Mouse (Mus musculus) heart, embryonic 16.5 days (tissue): ENCODE results near the gene Cnmd. TPM values are rescaled to one million over a fixed set of nuclear protein-coding genes. Genes with fewer than 3 reads are reported as not detected.
A peak's percentile ranks its signal among the peaks of the same experiment; 100 is the strongest.

Source experiments
- ATAC-seq: fragments of 200-750 bp; cut with Nextera tagmentation; replicated peaks from 2 replicates; pipeline ENCODE4 v1.8.0; 2017; ENCODE audit warnings: moderate number of reproducible peaks; ENCODE audit not compliant: insufficient read depth, low FRiP score; ENCODE audit errors: extremely low read depth
- H3K27ac ChIP-seq: fragments of 300-500 bp; sonication (generic); 2 replicates; pipeline ENCODE4 v1.5.1; 2014; ENCODE audit warnings: mild to moderate bottlenecking, low read length, control low read depth, moderate library complexity
- H3K27me3 ChIP-seq: fragments of 300-500 bp; sonication (generic); 2 replicates; pipeline ENCODE4 v1.6.1; 2014; ENCODE audit warnings: low read length, mixed read lengths; ENCODE audit not compliant: control insufficient read depth, insufficient read depth
- H3K36me3 ChIP-seq: fragments of 300-500 bp; sonication (generic); 2 replicates; pipeline ENCODE4 v1.6.1; 2014; ENCODE audit not compliant: control insufficient read depth, insufficient read depth
- H3K4me1 ChIP-seq: fragments of 300-500 bp; sonication (generic); 2 replicates; pipeline ENCODE4 v1.6.1; 2014; ENCODE audit warnings: low read length, mixed read lengths; ENCODE audit not compliant: control insufficient read depth, insufficient read depth
- H3K4me2 ChIP-seq: fragments of 300-500 bp; sonication (generic); 2 replicates; pipeline ENCODE4 v1.6.1; 2014; ENCODE audit warnings: low read depth, mild to moderate bottlenecking, control low read depth, low read length
- H3K4me3 ChIP-seq: fragments of 300-500 bp; sonication (generic); 2 replicates; pipeline ENCODE4 v1.5.1; 2014; ENCODE audit warnings: mild to moderate bottlenecking, control low read depth, low read length
- H3K9ac ChIP-seq: fragments of 300-500 bp; sonication (generic); 2 replicates; pipeline ENCODE4 v1.6.1; 2014; ENCODE audit warnings: low read length, control low read depth
- H3K9me3 ChIP-seq: fragments of 300-500 bp; sonication (generic); replicated peaks from 2 replicates; pipeline ENCODE4 v1.6.1; 2016; ENCODE audit warnings: low read length; ENCODE audit not compliant: control insufficient read depth
- WGBS: fragments of 180-500 bp; shearing (Covaris S2); extraction: QIAGEN DNeasy Blood & Tissue Kit; methylation state at CpG from one replicate; pipeline ENCODE4 v1.1.7; 2014; 5-methylcytosine and 5-hydroxymethylcytosine counted together
- polyA plus RNA-seq: library from polyadenylated mRNA; unstranded; fragments of >200 nt; fragmentation: Nextera tagmentation; extraction: Ambion mirVana; gene quantifications from 2 replicates; pipeline ENCODE4 v1.2.1, GENCODE M21; 2015

Gene Cnmd
- polyA plus RNA-seq = 5.1 and 7.1 TPM in 2 replicates

DNA sequence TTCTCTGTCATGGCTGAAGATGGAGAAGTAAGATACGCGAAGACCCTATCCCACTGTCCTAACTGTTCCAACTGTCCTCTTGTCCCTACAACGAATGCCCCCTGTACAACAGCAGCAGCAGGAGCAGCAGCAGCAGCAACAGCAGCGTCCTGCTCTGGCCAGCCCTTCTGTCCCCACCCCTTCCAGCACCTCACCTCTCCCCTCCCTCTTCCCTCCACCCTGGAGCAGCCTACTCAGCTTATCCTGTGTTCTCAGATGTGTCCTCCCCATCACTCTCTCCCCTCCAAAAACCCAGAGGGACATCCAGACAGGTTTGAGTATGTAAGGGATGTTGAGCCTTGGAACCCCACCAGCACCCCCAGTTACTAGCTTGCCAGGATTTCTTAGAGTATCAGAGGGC is at the start of gene Cnmd:
Gene Cnmd (minus strand): TSS at position 170 of the 400 bp plus-strand sequence.
- Histone ChIP-seq H3K9ac (0 out of 2 replicates have a peak within 1 kb of the TSS, but pooled peaks have one; percentile 16), H3K27ac (no peak within 1 kb of the TSS)
- WGBS = 57% methylated on average over 4 of the region's 4 CpGs

DNA sequence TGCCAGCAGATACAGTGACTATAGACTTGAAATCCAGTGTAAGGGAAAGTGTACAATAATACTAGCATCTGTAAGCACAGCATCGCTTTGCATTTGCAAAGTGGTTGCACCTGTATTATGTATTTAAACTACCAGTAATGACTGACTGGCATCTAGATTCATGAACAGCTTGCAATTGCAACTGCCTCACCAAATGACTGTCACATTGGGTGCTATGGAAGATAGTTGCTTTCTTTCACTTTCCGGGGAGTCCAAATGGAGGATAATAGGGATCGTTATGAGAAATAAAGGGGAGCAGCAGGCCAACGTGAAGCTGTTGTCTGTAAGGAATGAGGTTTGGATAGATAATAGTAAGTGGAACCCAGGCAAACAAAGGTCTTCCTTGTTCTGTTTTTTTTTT is 49.3 kb upstream of the Cnmd start:
- Histone ChIP-seq H3K9me3 (no peaks in the 10 kb centered on the region), H3K9ac (no peak overlapping the region), H3K36me3 (no peaks in the 10 kb centered on the region), H3K4me1 (peaks cover 9% of the 10 kb centered on the region), H3K27ac (no peak overlapping the region), H3K4me3 (no peak overlapping the region), H3K4me2 (no peak overlapping the region), H3K27me3 (no peaks in the 10 kb centered on the region)
- 81% methylated on average over 4 of the region's 4 CpGs for WGBS
- ATAC-seq = no peak

More for the DNA sequence above, at the start of gene Cnmd:
- Histone ChIP-seq H3K4me1 (no peaks in the 10 kb centered on the region), H3K27me3 (peaks cover 5% of the 10 kb centered on the region; the same call in 1 of the 2 replicates), H3K9me3 (no peaks in the 10 kb centered on the region), H3K4me2 (peak within 1 kb of the TSS; percentile 64), H3K4me3 (peak within 1 kb of the TSS; percentile 32), H3K36me3 (no peaks in the 10 kb centered on the region)
- ATAC-seq = no peak

DNA sequence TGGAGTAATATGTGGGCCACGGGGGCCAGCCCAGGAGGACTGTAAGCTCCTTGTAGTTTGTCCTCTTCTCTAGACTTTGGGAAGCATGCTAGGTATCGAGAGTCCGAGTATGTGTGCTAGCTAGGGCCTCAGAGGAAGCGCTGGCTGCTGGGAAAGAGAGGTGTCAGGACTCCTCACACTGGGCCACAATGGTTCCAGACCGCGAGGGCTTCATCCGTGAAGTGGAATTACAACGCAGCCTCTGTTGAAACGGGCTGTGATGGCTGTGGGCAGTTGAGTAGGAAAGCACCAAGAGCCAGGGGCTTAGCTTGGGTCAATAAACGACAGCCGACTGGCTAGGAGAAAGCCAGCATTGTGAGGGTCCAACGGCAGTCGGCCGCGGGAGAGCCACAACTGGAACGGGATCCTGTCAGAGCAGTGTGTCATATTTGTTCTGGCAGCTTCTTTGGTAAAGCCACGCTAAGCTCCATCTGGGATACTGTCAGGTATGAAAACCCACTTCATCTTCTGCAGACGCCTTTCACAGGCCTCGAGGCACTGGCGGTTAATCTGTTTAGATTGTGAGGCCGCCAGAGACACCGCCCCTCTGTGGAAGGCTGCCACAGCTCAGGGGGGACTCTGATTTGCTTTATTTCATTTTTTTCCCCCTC is 41.7 kb upstream of the Cnmd start:
- Histone ChIP-seq H3K9ac (no peak overlapping the region), H3K4me2 (no peak overlapping the region), H3K4me3 (no peak overlapping the region), H3K36me3 (no peaks in the 10 kb centered on the region), H3K27me3 (no peaks in the 10 kb centered on the region), H3K9me3 (no peaks in the 10 kb centered on the region), H3K27ac (no peak overlapping the region), H3K4me1 (no peaks in the 10 kb centered on the region)
- ATAC-seq = no peak
- WGBS = 74% methylated on average over 22 of the region's 22 CpGs

DNA sequence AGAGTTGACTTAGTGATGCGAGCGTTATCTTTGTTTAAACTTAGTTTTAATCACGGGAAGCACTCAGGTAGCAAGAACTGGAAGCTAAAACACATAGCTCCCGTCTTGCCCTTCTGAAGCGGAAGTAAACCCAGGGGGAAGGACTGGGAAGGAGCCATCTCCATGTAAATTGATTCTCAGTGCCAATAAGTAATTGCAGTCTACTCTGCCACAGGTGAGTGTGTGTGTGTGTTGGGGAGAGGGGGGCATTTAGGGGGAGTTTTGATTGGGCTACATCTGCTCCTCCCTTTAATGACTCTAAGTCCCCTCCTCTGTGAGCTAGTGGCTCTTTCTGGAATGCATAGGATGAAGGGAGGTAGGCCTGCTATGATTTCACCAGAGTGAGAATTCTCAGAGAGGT is 39.6 kb upstream of the Cnmd start:
- ATAC-seq = no peak
- H3K4me3 ChIP-seq = no peak overlapping the region
- H3K27ac ChIP-seq = no peak overlapping the region
- H3K4me1 ChIP-seq = no peaks in the 10 kb centered on the region
- no peak overlapping the region for H3K9ac ChIP-seq
- 67% methylated on average over 5 of the region's 5 CpGs for WGBS
- no peaks in the 10 kb centered on the region for H3K36me3 ChIP-seq
- H3K4me2 ChIP-seq = no peak overlapping the region
- no peaks in the 10 kb centered on the region for H3K9me3 ChIP-seq
- H3K27me3 ChIP-seq = no peaks in the 10 kb centered on the region

DNA sequence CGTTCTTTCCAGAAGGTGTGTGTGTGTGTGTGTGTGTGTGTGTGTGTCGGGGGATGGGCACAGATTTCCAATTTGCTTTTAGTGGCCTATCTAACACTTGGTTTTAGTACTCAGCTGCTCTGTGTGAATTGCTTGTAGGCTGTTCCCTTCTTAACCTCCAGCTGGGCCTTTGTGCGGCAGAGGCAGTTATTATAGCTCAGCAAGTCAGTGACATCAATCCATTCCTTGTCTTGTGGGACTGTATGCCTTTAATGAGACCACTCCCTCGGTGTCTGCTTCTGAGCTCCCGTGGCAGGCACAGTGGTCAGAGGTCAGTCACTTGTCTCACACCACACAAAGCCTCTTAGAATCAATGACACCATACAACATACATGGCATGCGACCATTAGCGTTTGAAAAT is 39.1 kb upstream of the Cnmd start:
- Histone ChIP-seq H3K4me1 (no peaks in the 10 kb centered on the region), H3K9ac (no peak overlapping the region), H3K4me2 (no peak overlapping the region), H3K9me3 (no peaks in the 10 kb centered on the region), H3K4me3 (no peak overlapping the region), H3K27ac (no peak overlapping the region), H3K27me3 (no peaks in the 10 kb centered on the region), H3K36me3 (no peaks in the 10 kb centered on the region)
- WGBS = 66% methylated on average over 7 of the region's 7 CpGs
- ATAC-seq = no peak

DNA sequence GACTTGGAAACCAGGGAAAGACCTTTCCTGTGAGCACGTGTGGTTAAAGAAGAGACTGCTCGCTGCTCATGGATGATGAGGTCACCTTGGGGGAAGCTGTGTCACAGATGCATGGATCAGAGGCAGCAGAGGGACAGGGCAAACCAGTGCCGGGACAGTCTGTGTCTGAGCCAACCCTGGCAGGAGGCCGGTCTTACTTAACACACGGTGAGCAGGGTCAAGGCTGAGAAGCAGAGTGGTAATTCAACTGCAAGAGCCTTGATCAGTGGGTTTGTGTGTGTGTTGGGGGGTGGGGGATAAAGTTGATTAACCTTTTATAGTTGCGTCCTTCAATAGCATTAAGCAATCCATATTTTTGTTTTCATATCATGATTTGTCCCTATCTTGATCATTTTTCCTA is 37.4 kb upstream of the Cnmd start:
- 48% methylated on average over 6 of the region's 6 CpGs for WGBS
- Histone ChIP-seq H3K4me3 (no peak overlapping the region), H3K27ac (no peak overlapping the region), H3K4me2 (no peak overlapping the region), H3K9ac (no peak overlapping the region), H3K27me3 (no peaks in the 10 kb centered on the region), H3K9me3 (no peaks in the 10 kb centered on the region), H3K36me3 (no peaks in the 10 kb centered on the region), H3K4me1 (no peaks in the 10 kb centered on the region)
- ATAC-seq = no peak

DNA sequence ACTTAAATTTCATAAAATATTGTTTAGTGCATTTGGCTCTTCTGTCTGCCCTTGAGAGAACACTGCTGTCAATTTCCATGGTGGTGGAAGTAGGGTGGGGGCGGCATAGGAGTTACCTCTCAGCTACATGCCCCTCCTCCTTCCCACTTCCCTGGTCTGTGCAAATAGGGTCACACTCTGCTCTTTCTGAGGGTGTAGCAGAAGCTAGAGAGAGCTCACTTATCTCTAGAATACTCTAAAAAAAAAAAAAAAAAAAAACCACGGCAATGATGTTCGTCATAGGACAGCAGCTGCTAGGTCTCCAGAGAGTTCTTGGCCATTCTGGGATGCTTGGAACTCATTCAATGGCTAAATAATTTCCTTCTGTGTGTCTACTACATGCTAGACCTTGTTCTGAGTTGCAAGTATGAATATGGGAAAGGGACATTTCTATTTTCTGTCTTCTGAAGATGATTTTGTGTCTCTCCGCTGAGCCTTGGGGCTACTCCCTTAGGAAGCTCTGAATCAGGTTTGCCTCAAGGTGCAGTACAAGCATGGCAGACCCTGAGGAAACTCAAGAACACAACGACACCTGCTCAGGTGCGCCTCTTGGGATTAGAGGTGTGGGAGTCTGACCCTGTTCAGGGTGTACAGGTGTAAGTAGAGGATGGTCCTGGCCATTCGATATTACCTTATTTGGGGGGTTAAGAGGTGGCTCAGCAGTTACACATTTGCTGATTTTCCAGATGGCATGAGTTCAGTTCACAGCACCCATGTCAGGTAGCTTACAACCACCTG is 28.3 kb upstream of the Cnmd start:
- Histone ChIP-seq H3K9ac (no peak overlapping the region), H3K9me3 (no peaks in the 10 kb centered on the region), H3K27ac (no peak overlapping the region), H3K4me1 (no peaks in the 10 kb centered on the region), H3K4me3 (no peak overlapping the region), H3K36me3 (no peaks in the 10 kb centered on the region), H3K4me2 (no peak overlapping the region), H3K27me3 (no peaks in the 10 kb centered on the region)
- 76% methylated on average over 7 of the region's 7 CpGs for WGBS
- peak; percentile 41; the same call in 1 of the 2 replicates for ATAC-seq

DNA sequence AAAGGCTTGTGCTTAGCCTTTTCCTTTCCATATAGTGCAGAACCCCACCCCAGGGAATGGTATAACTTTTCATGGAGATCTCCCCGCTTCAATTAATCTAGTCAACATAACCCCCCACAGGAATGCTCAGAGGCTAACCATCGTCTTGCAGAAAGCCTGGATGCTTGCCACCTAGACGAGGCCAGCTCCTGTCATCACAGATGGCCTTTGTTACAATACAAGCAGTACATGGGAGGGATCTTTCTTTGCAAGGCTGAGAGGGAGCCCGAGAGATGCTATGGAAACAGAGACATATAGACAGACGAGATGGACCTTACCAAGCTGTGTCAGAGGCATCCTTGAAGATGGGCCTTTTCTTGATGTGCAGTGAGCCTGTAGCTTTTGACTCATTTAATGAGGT is 18.7 kb upstream of the Cnmd start:
- H3K27me3 ChIP-seq = 0 out of 2 replicates have a peak, but pooled peaks cover 2% of the 10 kb centered on the region
- no peak overlapping the region for H3K9ac ChIP-seq
- no peak for ATAC-seq
- H3K27ac ChIP-seq = no peak overlapping the region
- H3K4me2 ChIP-seq = no peak overlapping the region
- 45% methylated on average over 5 of the region's 5 CpGs for WGBS
- H3K4me1 ChIP-seq = no peaks in the 10 kb centered on the region
- H3K9me3 ChIP-seq = no peaks in the 10 kb centered on the region
- no peaks in the 10 kb centered on the region for H3K36me3 ChIP-seq
- H3K4me3 ChIP-seq = no peak overlapping the region
